Mouse (Mus musculus): ENCODE data around the gene Chrnb1. TPM values are rescaled to one million over a fixed set of nuclear protein-coding genes. Genes with fewer than 3 reads are reported as not detected.

The Chrnb1 gene
- polyA plus RNA-seq (2015; fragmentation: Nextera tagmentation; extraction: Ambion mirVana) = 5.4 and 7.5 TPM in 2 replicates

- no peaks in the 10 kb centered on the region for H3K9me3 ChIP-seq (replicated peaks)
- H3K27me3 ChIP-seq = peaks cover 7% of the 10 kb centered on the region
- no peaks in the 10 kb centered on the region for H3K36me3 ChIP-seq
- peak; percentile 95 for ATAC-seq (replicated peaks; ENCODE audit: insufficient number of reproducible peaks, insufficient read depth, low FRiP score, low read depth)
- H3K4me3 ChIP-seq = peak within 1 kb of the TSS; percentile 66
- WGBS = 2% methylated on average over 52 of the region's 52 CpGs
- peaks cover 24% of the 10 kb centered on the region for H3K4me1 ChIP-seq (replicated peaks)
- H3K9ac ChIP-seq = peak within 1 kb of the TSS; percentile 59
- H3K4me2 ChIP-seq = peak within 1 kb of the TSS; percentile 96
- peak within 1 kb of the TSS; percentile 62 for H3K27ac ChIP-seq
Measured at GRCm38 (mm10) chr11:69795168-69795982, at the start of gene Chrnb1. Gene Chrnb1, minus strand, starts transcription at chr11:69795943.

- WGBS = 2% methylated on average over 7 of the region's 7 CpGs
- Histone ChIP-seq H3K9me3 (replicated peaks) (no peaks in the 10 kb centered on the region), H3K27me3 (peaks cover 30% of the 10 kb centered on the region), H3K4me2 (peak overlapping the region; percentile 95), H3K4me1 (replicated peaks) (peaks cover 43% of the 10 kb centered on the region), H3K4me3 (peak overlapping the region; percentile 72), H3K9ac (peak overlapping the region; percentile 73), H3K27ac (peak overlapping the region; percentile 85), H3K36me3 (no peaks in the 10 kb centered on the region)
- ATAC-seq (replicated peaks; ENCODE audit: insufficient number of reproducible peaks, insufficient read depth, low FRiP score, low read depth) = no peak
Measured at GRCm38 (mm10) chr11:69838714-69839104, 43.0 kb upstream of the Chrnb1 start.

DNA sequence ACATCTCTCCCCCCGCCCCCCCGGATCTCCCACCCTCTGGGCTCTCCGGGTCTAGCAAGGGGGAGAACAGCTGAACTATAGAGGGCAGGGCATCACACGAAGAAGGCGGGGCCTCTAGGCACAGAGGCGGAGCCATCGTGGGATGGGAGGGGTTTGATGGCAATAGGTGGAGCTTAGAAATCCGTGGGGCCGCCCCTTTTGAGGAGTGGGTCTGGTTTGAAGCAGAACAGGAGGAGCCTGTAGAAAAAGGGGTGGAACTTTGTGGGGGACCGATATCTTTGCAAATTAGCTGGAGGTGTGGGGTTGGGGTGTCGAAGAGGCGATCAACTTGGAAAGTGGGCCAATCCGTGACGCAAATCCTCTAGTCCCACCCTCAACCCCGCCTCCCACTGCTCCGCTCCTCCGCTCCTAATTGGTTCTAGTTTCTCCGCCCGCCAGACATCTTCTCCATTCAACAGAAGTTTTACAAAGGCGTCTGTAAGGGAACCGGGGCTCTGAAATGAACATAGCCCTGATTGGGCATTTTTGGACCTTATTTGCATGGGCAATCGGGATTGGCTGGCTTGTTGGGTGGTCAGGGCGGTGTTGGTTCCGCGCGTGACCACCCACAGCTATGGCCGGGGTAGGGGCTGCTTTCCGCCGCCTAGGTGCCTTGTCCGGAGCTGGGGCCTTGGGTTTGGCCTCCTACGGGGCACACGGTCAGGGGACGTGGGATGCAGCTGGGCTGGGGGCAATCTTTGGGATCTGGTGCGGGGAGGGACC, 42.4 kb upstream of the Chrnb1 start, which contains the start of gene Tmem256:
Tmem256 (plus strand) TSS at position 563 of the 762 bp plus-strand sequence.
- Histone ChIP-seq H3K4me1 (replicated peaks) (peaks cover 48% of the 10 kb centered on the region), H3K4me3 (peak within 1 kb of the TSS; percentile 72), H3K27ac (peak within 1 kb of the TSS; percentile 85), H3K4me2 (peak within 1 kb of the TSS; percentile 95), H3K9ac (peak within 1 kb of the TSS; percentile 73), H3K9me3 (replicated peaks) (no peaks in the 10 kb centered on the region), H3K27me3 (peaks cover 35% of the 10 kb centered on the region), H3K36me3 (no peaks in the 10 kb centered on the region)
- peak; percentile 91 for ATAC-seq (replicated peaks; ENCODE audit: insufficient number of reproducible peaks, insufficient read depth, low FRiP score, low read depth)
- WGBS = under 1% methylated on average over 34 of the region's 34 CpGs

GRCm38 (mm10) chr11:69837604-69837951, 41.8 kb upstream of the Chrnb1 start, which contains the start of gene Nlgn2:
Gene Nlgn2, minus strand, starts transcription at chr11:69837784.
- WGBS = under 1% methylated on average over 30 of the region's 32 CpGs
- Histone ChIP-seq H3K27me3 (peaks cover 41% of the 10 kb centered on the region), H3K4me1 (replicated peaks) (peaks cover 48% of the 10 kb centered on the region), H3K9me3 (replicated peaks) (no peaks in the 10 kb centered on the region), H3K9ac (peak within 1 kb of the TSS; percentile 73), H3K27ac (peak within 1 kb of the TSS; percentile 85), H3K4me2 (peak within 1 kb of the TSS; percentile 95), H3K4me3 (peak within 1 kb of the TSS; percentile 72), H3K36me3 (no peaks in the 10 kb centered on the region)
- ATAC-seq (replicated peaks; ENCODE audit: insufficient number of reproducible peaks, insufficient read depth, low FRiP score, low read depth) = peak; percentile 64; the same call in 1 of the 2 replicates

DNA sequence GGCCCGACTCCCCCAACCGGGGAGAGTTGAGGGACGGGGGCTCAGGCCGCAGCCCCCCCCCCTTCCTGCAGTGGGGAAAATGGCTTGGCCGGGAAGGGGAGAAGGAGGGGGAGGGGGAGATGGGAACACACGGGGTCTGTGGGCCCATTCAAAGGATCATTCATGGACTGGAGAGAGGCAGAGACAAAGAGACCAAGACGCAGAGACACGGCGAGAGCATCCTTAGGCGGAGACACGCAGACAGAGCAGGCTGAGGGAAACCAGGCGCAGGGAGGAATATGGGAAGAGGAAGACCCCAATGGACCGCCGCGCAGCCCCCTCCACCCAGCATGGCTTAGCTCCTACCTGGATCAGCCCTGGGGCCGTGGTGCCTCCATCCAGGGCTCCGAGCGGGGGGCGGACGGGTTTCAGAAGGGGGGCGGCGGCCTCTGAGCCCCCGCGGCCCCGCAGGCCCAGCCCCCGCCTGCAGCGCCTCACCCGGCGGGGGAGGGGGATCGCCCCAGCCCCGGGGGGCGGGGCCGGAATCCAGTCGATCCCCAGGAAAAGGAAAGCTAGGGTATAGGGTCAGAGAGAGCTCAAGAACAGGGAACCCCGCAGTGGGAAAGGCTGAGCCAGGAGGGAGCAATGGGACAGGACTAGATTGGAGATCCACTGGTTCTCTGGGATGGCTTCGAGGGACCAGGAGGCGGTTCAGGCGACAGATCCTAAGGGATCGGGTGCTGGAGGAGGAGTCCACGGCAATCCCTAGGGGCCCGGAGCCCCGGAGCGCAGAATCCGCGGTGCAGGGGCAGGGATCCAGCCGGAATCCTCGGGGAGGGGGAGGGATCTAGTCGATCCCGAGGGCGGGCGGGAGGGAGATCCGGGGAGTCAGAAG, 41.2 kb upstream of the Chrnb1 start:
- H3K9ac ChIP-seq = peak overlapping the region; percentile 70
- H3K9me3 ChIP-seq (replicated peaks) = no peaks in the 10 kb centered on the region
- WGBS = 2% methylated on average over 45 of the region's 52 CpGs
- H3K27me3 ChIP-seq = peaks cover 42% of the 10 kb centered on the region
- no peak for ATAC-seq (replicated peaks; ENCODE audit: insufficient number of reproducible peaks, insufficient read depth, low FRiP score, low read depth)
- peak overlapping the region; percentile 60 for H3K27ac ChIP-seq
- no peaks in the 10 kb centered on the region for H3K36me3 ChIP-seq
- peak overlapping the region; percentile 72 for H3K4me3 ChIP-seq
- peaks cover 48% of the 10 kb centered on the region for H3K4me1 ChIP-seq (replicated peaks)
- peak overlapping the region; percentile 95 for H3K4me2 ChIP-seq

DNA sequence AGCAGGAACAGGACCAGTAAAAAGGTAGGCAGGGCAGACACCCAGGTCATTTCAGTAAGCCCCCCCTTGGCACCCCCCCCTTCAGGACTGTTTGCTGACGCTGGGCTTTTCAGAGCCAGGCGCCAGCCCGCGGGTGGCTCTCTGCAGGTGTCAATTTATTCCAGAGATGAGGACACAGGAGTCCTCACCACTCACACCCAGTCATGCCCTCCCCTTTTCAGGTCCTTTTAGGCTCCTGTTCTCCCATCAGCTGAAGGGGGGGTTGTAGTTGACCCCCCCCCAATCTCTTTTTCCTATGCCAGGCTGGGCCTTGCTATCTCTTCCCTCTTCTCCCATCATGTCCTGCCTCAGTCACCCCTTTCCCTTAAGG, 40.2 kb upstream of the Chrnb1 start:
- ATAC-seq (replicated peaks; ENCODE audit: insufficient number of reproducible peaks, insufficient read depth, low FRiP score, low read depth) = no peak
- H3K36me3 ChIP-seq = no peaks in the 10 kb centered on the region
- no peak overlapping the region for H3K9ac ChIP-seq
- peaks cover 48% of the 10 kb centered on the region for H3K4me1 ChIP-seq (replicated peaks)
- peaks cover 42% of the 10 kb centered on the region for H3K27me3 ChIP-seq
- peak overlapping the region; percentile 95 for H3K4me2 ChIP-seq
- no peaks in the 10 kb centered on the region for H3K9me3 ChIP-seq (replicated peaks)
- H3K27ac ChIP-seq = no peak overlapping the region
- H3K4me3 ChIP-seq = peak overlapping the region; percentile 72
- 19% methylated on average over 4 of the region's 4 CpGs for WGBS

- ATAC-seq (replicated peaks; ENCODE audit: insufficient number of reproducible peaks, insufficient read depth, low FRiP score, low read depth) = no peak
- no peak overlapping the region for H3K9ac ChIP-seq
- H3K4me2 ChIP-seq = peak overlapping the region; percentile 95
Measured at GRCm38 (mm10) chr11:69835326-69835965, 39.7 kb upstream of the Chrnb1 start.

GRCm38 (mm10) chr11:69834001-69834549, 38.3 kb upstream of the Chrnb1 start:
- Histone ChIP-seq H3K9ac (peak overlapping the region; percentile 65), H3K4me2 (peak overlapping the region; percentile 92), H3K9me3 (replicated peaks) (no peaks in the 10 kb centered on the region), H3K4me3 (peak overlapping the region; percentile 49), H3K27ac (no peak overlapping the region), H3K36me3 (no peaks in the 10 kb centered on the region), H3K4me1 (replicated peaks) (peaks cover 44% of the 10 kb centered on the region), H3K27me3 (peaks cover 42% of the 10 kb centered on the region)
- 8% methylated on average over 39 of the region's 48 CpGs for WGBS
- no peak for ATAC-seq (replicated peaks; ENCODE audit: insufficient number of reproducible peaks, insufficient read depth, low FRiP score, low read depth)

More at GRCm38 (mm10) chr11:69835326-69835965, 39.7 kb upstream of the Chrnb1 start:
- Histone ChIP-seq H3K9me3 (replicated peaks) (no peaks in the 10 kb centered on the region), H3K4me3 (peak overlapping the region; percentile 72), H3K27me3 (peaks cover 42% of the 10 kb centered on the region), H3K27ac (no peak overlapping the region), H3K36me3 (no peaks in the 10 kb centered on the region), H3K4me1 (replicated peaks) (peaks cover 48% of the 10 kb centered on the region)
- WGBS = 18% methylated on average over 9 of the region's 9 CpGs

DNA sequence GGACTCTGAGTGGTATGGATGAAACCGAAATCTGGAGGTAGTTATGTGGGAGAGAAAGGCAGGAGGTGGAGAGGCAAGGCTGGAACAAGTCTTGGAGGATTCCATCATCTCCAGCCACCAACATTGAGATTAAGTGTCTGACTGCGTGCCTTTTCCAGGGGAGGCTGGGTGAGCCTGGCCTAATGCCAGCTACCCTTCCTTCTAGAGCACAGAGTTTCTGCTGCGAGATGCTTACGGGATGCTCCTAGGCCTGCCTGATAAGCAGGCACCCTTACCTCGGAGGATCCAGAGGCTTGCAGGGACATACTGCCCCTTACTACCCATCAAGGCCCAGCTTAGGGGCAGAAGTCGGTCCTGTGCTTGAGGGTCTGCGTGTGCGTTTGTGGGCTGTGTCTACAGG, 37.8 kb upstream of the Chrnb1 start:
- H3K4me3 ChIP-seq = peak overlapping the region; percentile 49
- H3K9ac ChIP-seq = peak overlapping the region; percentile 65
- H3K27me3 ChIP-seq = peaks cover 42% of the 10 kb centered on the region
- H3K4me1 ChIP-seq (replicated peaks) = peaks cover 41% of the 10 kb centered on the region
- no peak for ATAC-seq (replicated peaks; ENCODE audit: insufficient number of reproducible peaks, insufficient read depth, low FRiP score, low read depth)
- no peaks in the 10 kb centered on the region for H3K36me3 ChIP-seq
- 38% methylated on average over 8 of the region's 8 CpGs for WGBS
- no peaks in the 10 kb centered on the region for H3K9me3 ChIP-seq (replicated peaks)
- peak overlapping the region; percentile 92 for H3K4me2 ChIP-seq
- H3K27ac ChIP-seq = no peak overlapping the region

DNA sequence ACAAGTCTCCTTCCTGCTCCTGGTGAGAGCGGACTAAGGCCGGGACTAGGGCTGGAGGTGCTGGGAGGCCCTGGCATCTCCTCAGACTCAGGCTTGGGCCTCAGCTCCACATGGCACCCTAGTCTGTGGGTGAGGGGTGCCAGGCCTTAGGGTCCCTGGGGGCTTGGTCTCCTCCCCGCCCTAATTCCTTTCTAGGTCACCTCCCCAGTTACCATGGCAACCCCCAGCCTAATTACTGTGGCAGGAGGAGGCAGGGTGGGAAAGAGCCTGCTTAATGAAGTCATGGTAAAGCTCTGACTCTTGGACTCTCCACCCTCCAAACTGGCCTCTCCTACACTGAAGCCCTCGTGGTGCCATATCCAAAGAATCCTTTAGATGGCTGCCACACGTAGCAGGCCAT, 33.1 kb upstream of the Chrnb1 start:
- Histone ChIP-seq H3K36me3 (peaks cover 5% of the 10 kb centered on the region; the same call in 1 of the 2 replicates), H3K4me3 (no peak overlapping the region), H3K27me3 (peaks cover 12% of the 10 kb centered on the region), H3K9me3 (replicated peaks) (no peaks in the 10 kb centered on the region), H3K27ac (no peak overlapping the region), H3K4me2 (no peak overlapping the region), H3K9ac (no peak overlapping the region), H3K4me1 (replicated peaks) (peaks cover 5% of the 10 kb centered on the region)
- WGBS = 79% methylated on average over 5 of the region's 5 CpGs
- no peak for ATAC-seq (replicated peaks; ENCODE audit: insufficient number of reproducible peaks, insufficient read depth, low FRiP score, low read depth)
